Mouse (Mus musculus): ENCODE data around the gene Slbp. TPM values are rescaled to one million over a fixed set of nuclear protein-coding genes. Genes with fewer than 3 reads are reported as not detected.

The Slbp gene
- total and polyA plus RNA-seq, 3 experiments, result 233 to 731 (median 255) TPM

DNA sequence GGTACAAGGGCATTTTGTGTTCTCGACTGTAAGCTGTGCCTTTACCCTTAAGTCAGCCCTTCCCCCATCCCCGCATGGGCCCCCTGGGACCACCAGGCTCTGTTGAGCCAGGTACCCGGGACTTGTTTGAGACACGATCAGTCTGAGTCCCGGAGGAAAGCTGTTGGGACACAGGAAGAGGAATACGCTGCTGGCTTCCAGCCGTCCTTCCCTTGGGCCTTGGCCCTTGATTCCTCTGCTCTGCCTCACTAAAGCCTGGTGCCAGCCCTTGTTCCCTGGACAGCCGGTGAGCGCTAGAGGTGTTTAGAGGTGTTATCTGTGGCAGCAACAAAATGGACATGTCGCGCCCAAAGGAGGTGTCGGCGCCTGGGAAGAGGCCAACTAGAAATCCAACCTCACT is 47.6 kb upstream of the Slbp start (continued):
- no peak for TF ChIP-seq ZKSCAN1 (IDR thresholded peaks at IDR 0.05; ENCODE audit: low read depth, low read length)

DNA sequence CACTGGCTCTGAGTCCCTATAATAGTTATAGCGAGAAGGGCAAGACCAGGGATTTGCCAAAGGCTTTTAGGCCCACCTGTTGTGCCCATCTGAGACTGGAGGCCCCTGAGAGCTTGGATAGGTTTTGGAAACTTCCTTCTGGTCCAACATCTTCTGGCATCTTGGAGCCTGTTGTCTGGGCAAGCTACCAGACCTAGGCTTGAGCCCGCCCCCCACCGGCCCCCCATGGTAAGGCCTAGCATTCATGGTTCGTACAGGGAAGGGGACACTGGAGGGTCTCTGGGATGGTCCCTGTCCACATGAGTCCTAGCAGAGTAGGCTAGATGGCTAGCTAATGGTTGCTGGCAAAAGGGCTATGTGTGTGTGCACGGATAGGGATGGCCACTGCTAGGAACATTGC is 46.3 kb upstream of the Slbp start:
- Histone ChIP-seq H3K9me3 (replicated peaks; ENCODE audit: insufficient read depth, low read length) (no peaks in the 10 kb centered on the region), H3K27ac (ENCODE audit: control insufficient read depth, low read depth, low read length) (no peak overlapping the region), H3K79me2 (ENCODE audit: control insufficient read depth, insufficient read depth, low read length, poor library complexity) (no peaks in the 10 kb centered on the region), H3K9ac (ENCODE audit: control insufficient read depth, low read depth, low read length, poor library complexity, severe bottlenecking) (no peak overlapping the region), H3K4me3 (ENCODE audit: control insufficient read depth in 1 of 2, insufficient read depth in 1 of 2, low read depth in 2 of 2, low read length in 2 of 2) (no peak overlapping the region), H3K27me3 (ENCODE audit: control insufficient read depth in 1 of 2, insufficient read depth in 2 of 2, low read length in 2 of 2) (peaks cover 2 to 11% of the 10 kb centered on the region in 2 experiments), H3K36me3 (ENCODE audit: control insufficient read depth in 1 of 2, insufficient read depth in 2 of 2, low read length in 2 of 2) (no peaks in the 10 kb centered on the region), H3K4me1 (ENCODE audit: control insufficient read depth in 1 of 2, insufficient read depth in 2 of 2, low read length in 2 of 2) (no peaks in the 10 kb centered on the region)
- TF ChIP-seq MAX (IDR thresholded peaks at IDR 0.05; ENCODE audit: low read length), result no peak
- no peak for TF ChIP-seq POLR2AphosphoS5 (IDR thresholded peaks at IDR 0.05; ENCODE audit: borderline replicate concordance, low read depth, low read length)
- TF ChIP-seq USF1 (IDR thresholded peaks at IDR 0.05; ENCODE audit: low read depth, low read length), result no peak
- TF ChIP-seq ZKSCAN1 (IDR thresholded peaks at IDR 0.05; ENCODE audit: low read depth, low read length), result no peak
- TF ChIP-seq GATA1 (IDR thresholded peaks at IDR 0.05; ENCODE audit: low read depth, low read length), result no peak
- TF ChIP-seq ZNF384 (IDR thresholded peaks at IDR 0.05; ENCODE audit: low read depth, low read length), result no peak
- TF ChIP-seq HCFC1 (IDR thresholded peaks at IDR 0.05; ENCODE audit: low read depth, low read length), result no peak
- no peak for TF ChIP-seq NELFE (IDR thresholded peaks at IDR 0.05; ENCODE audit: low read depth, low read length)
- no peak for TF ChIP-seq E2F4 (IDR thresholded peaks at IDR 0.05; ENCODE audit: borderline replicate concordance, low read depth, low read length)
- no peak for DNase-seq (ENCODE audit: low read depth, low spot score)

DNA sequence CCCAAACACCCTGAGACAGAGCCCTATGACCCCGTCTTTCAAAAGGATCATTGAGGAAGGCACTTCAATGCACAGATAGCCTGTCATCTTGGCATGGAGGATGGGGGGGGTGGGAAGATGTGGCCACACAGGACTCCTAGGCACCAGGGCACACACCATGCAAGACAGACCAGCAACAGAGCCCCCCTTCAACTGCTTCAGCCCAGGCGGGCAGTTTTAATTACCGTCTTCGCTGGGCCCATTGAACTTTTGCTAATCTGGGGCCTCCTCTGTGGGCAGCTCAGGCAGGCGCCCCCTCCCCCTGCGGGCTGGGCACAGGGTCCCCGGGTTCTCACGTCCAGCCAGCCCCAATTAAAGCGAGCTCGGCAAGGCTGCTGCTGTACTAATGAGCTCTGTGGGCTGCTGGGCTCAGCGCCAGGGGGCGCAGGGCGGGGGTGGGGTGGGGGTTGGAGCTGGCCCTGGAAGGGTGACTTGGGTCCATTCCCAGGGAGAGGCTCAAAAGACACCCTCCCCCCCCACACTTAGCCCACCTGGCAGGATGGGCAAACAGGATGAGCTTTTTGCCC is 45.7 kb upstream of the Slbp start:
- TF ChIP-seq MAFK (IDR thresholded peaks at IDR 0.05; ENCODE audit: borderline replicate concordance, low read depth, low read length), result no peak
- TF ChIP-seq MXI1 (IDR thresholded peaks at IDR 0.05; ENCODE audit: low read depth, low read length), result no peak
- no peak for TF ChIP-seq SMC3 (IDR thresholded peaks at IDR 0.05; ENCODE audit: low read depth, low read length)
- TF ChIP-seq SIN3A (IDR thresholded peaks at IDR 0.05; ENCODE audit: low read length), result no peak
- TF ChIP-seq UBTF (IDR thresholded peaks at IDR 0.05; ENCODE audit: borderline replicate concordance, insufficient read depth, low read depth, low read length), result no peak
- no peak for TF ChIP-seq JUND (IDR thresholded peaks at IDR 0.05; ENCODE audit: low read depth, low read length)
- TF ChIP-seq E2F4 (IDR thresholded peaks at IDR 0.05; ENCODE audit: borderline replicate concordance, low read depth, low read length), result no peak
- TF ChIP-seq MEF2A (IDR thresholded peaks at IDR 0.05; ENCODE audit: extremely low read depth, insufficient replicate concordance, low read depth, low read length, poor library complexity, severe bottlenecking), result no peak
- no peak for TF ChIP-seq ZMIZ1 (IDR thresholded peaks at IDR 0.05; ENCODE audit: low read depth, low read length)
- TF ChIP-seq CHD1 (IDR thresholded peaks at IDR 0.05; ENCODE audit: low read depth, low read length), result no peak
- no peak for TF ChIP-seq MYC (IDR thresholded peaks at IDR 0.05; ENCODE audit: low read depth, low read length)
- TF ChIP-seq MAX (IDR thresholded peaks at IDR 0.05; ENCODE audit: low read length), result no peak
- no peaks in the 10 kb centered on the region for H3K36me3 ChIP-seq (ENCODE audit: control insufficient read depth in 1 of 2, insufficient read depth in 2 of 2, low read length in 2 of 2)

More for the DNA sequence above, 45.7 kb upstream of the Slbp start:
- H3K9me3 ChIP-seq (replicated peaks; ENCODE audit: insufficient read depth, low read length), result no peaks in the 10 kb centered on the region
- H3K4me3 ChIP-seq (ENCODE audit: control insufficient read depth in 1 of 2, insufficient read depth in 1 of 2, low read depth in 2 of 2, low read length in 2 of 2), result no peak overlapping the region
- peaks cover 2 to 11% of the 10 kb centered on the region in 2 experiments for H3K27me3 ChIP-seq (ENCODE audit: control insufficient read depth in 1 of 2, insufficient read depth in 2 of 2, low read length in 2 of 2)
- H3K9ac ChIP-seq (ENCODE audit: control insufficient read depth, low read depth, low read length, poor library complexity, severe bottlenecking), result no peak overlapping the region
- no peak overlapping the region for H3K27ac ChIP-seq (ENCODE audit: control insufficient read depth, low read depth, low read length)
- no peak for DNase-seq (ENCODE audit: low read depth, low spot score)
- no peaks in the 10 kb centered on the region for H3K4me1 ChIP-seq (ENCODE audit: control insufficient read depth in 1 of 2, insufficient read depth in 2 of 2, low read length in 2 of 2)
- no peaks in the 10 kb centered on the region for H3K79me2 ChIP-seq (ENCODE audit: control insufficient read depth, insufficient read depth, low read length, poor library complexity)

Measured in MEL (cell line).